Comparison of ENCODE assay signal across 18 mouse cellular contexts in the genomic region with DNA sequence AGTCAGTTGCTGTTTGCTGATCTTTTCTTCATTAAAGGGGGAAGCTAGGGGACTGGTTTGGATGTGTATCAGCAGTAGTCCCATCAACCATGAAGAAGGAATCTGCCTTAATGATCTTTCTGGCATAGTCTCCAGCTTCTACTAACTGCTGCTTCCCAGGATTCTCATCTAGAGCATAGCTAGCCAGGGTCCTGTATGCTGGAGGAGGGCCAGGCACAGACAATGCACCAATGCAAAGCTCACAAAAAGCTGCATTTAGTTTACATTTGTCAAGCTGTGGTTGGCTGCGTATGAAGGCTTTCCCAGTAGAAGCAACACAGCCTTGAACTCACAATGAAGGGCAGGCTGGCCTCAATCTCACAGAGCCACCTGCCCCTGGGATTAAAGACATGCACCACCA.
"Had no signal": no experiment of that assay in that cellular context is flagged by ENCODE, and none has a peak within 500 bp of the region (broad histone marks: within the 10 kb centered on the region; RNA-seq: fewer than 3 reads in every experiment).

No protein-coding gene starts in this region.

- H3K27me3 ChIP-seq: midbrain, embryonic 12.5 days; neural tube, embryonic 13.5 days; neural tube, embryonic 15.5 days; stomach, embryonic 15.5 days had no signal

- H3K36me3 ChIP-seq: midbrain, embryonic 12.5 days; neural tube, embryonic 13.5 days; neural tube, embryonic 15.5 days had no signal

- H3K9me3 ChIP-seq: midbrain, embryonic 12.5 days; neural tube, embryonic 15.5 days; stomach, embryonic 15.5 days had no signal

- H3K4me1 ChIP-seq: midbrain, embryonic 10.5 days; midbrain, embryonic 12.5 days; neural tube, embryonic 13.5 days; neural tube, embryonic 15.5 days; stomach, embryonic 15.5 days had no signal

- DNase-seq: lung, adult 18-20 months; lung, embryonic 14.5 days; lung, postnatal 10 days; lung, postnatal 4 days; midbrain, embryonic 14.5 days; retina, postnatal 1 day; right cerebral cortex, adult 18-20 months; thymus, adult 2 months; thymus, postnatal 25 days; thymus, postnatal 4 days had no signal

- H3K4me2 ChIP-seq: lung, embryonic 14.5 days; midbrain, embryonic 12.5 days; neural tube, embryonic 13.5 days; neural tube, embryonic 15.5 days; stomach, embryonic 15.5 days had no signal

- H3K27ac ChIP-seq: midbrain, embryonic 10.5 days; midbrain, embryonic 12.5 days; neural tube, embryonic 13.5 days; neural tube, embryonic 15.5 days; stomach, embryonic 15.5 days; stomach, postnatal 0 days had no signal

- H3K4me3 ChIP-seq: midbrain, embryonic 10.5 days; midbrain, embryonic 12.5 days; myocyte; neural tube, embryonic 13.5 days; neural tube, embryonic 15.5 days; stomach, embryonic 15.5 days had no signal

- ATAC-seq: midbrain, embryonic 16.5 days had no signal

- H3K9ac ChIP-seq: lung, embryonic 14.5 days; midbrain, embryonic 12.5 days; neural tube, embryonic 13.5 days; neural tube, embryonic 15.5 days; stomach, embryonic 15.5 days had no signal
